ENCODE assay signal across 28 mouse cellular contexts in genomic region chr9:76312221-76312620, GRCm38 (mm10). TPM values are rescaled to one million over a fixed set of nuclear protein-coding genes. Genes with fewer than 3 reads are reported as not detected.
"Had no signal": no experiment of that assay in that cellular context is flagged by ENCODE, and none has a peak within 500 bp of the region (broad histone marks: within the 10 kb centered on the region; RNA-seq: fewer than 3 reads in every experiment).

No protein-coding gene starts in this region.

- DNase-seq: left cerebral cortex, postnatal 4 days; liver; liver, embryonic 13.5 days; liver, postnatal 0 days; lung, adult 18-20 months; lung, adult 2 months; lung, embryonic 14.5 days; lung, postnatal 10 days; lung, postnatal 14 days; lung, postnatal 36 days; lung, postnatal 4 days; midbrain, embryonic 14.5 days had no signal

- H3K27me3 ChIP-seq: limb, embryonic 12.5 days; limb, embryonic 13.5 days; limb, embryonic 15.5 days; liver, embryonic 12.5 days; liver, embryonic 13.5 days; liver, embryonic 15.5 days; lung, embryonic 15.5 days; megakaryocyte, embryonic 14.5 days; midbrain, embryonic 12.5 days; midbrain, embryonic 13.5 days; midbrain, embryonic 15.5 days had no signal

- H3K36me3 ChIP-seq: limb, embryonic 10.5 days; limb, embryonic 12.5 days; limb, embryonic 13.5 days; limb, embryonic 15.5 days; liver, embryonic 12.5 days; liver, embryonic 13.5 days; liver, embryonic 15.5 days; lung, embryonic 15.5 days; midbrain, embryonic 10.5 days; midbrain, embryonic 12.5 days; midbrain, embryonic 13.5 days; midbrain, embryonic 15.5 days had no signal

- H3K4me3 ChIP-seq: limb, embryonic 10.5 days; limb, embryonic 12.5 days; limb, embryonic 13.5 days; limb, embryonic 15.5 days; liver, embryonic 12.5 days; liver, embryonic 13.5 days; liver, embryonic 15.5 days; lung, embryonic 15.5 days; megakaryocyte, embryonic 14.5 days; midbrain, embryonic 10.5 days; midbrain, embryonic 12.5 days; midbrain, embryonic 13.5 days; midbrain, embryonic 15.5 days; myocyte had no signal

- H3K9me3 ChIP-seq: limb, embryonic 10.5 days; limb, embryonic 12.5 days; limb, embryonic 13.5 days; limb, embryonic 15.5 days; liver, embryonic 12.5 days; liver, embryonic 13.5 days; liver, embryonic 15.5 days; lung, embryonic 15.5 days; megakaryocyte, embryonic 14.5 days; midbrain, embryonic 10.5 days; midbrain, embryonic 12.5 days; midbrain, embryonic 13.5 days; midbrain, embryonic 15.5 days had no signal

- H3K4me1 ChIP-seq: limb, embryonic 10.5 days; limb, embryonic 12.5 days; limb, embryonic 13.5 days; limb, embryonic 15.5 days; liver, embryonic 12.5 days; liver, embryonic 13.5 days; liver, embryonic 15.5 days; lung, embryonic 15.5 days; megakaryocyte, embryonic 14.5 days; midbrain, embryonic 10.5 days; midbrain, embryonic 12.5 days; midbrain, embryonic 13.5 days; midbrain, embryonic 15.5 days had no signal

RNA-seq across cellular contexts. Expression of gene Hcrtr2, which starts 11.4 kb away (rescaled TPM):
- total RNA-seq: megakaryocyte progenitor cell, adult 5-6 weeks; megakaryocyte, adult 5-6 weeks; megakaryocyte-erythroid progenitor cell, adult 5-6 weeks had no signal
